Mouse (Mus musculus) splenic B cell, adult 2 months (primary cell): ENCODE data around the gene Col24a1.
A peak's percentile ranks its signal among the peaks of the same experiment; 100 is the strongest.

Experiments
- DNase-seq: peaks from one replicate; pipeline ENCODE4 v3.0.0-alpha.2; 2011; ENCODE audit warnings: low read depth, low spot score
- H3K27me3 ChIP-seq: 2 replicates; pipeline ENCODE4 v1.6.1; 2012; ENCODE audit warnings: mild to moderate bottlenecking, low read length, moderate library complexity, mixed read lengths; ENCODE audit not compliant: control insufficient read depth, poor library complexity, insufficient read depth, severe bottlenecking
- H3K36me3 ChIP-seq: 2 replicates; pipeline ENCODE4 v1.6.1; 2012; ENCODE audit warnings: mild to moderate bottlenecking, low read length, moderate library complexity, mixed read lengths; ENCODE audit not compliant: control insufficient read depth, poor library complexity, insufficient read depth, severe bottlenecking

The Col24a1 gene

GRCm38 (mm10) chr3:145525266-145525665 is 233.0 kb downstream of the Col24a1 start:
- DNase-seq: no peak
- Histone ChIP-seq H3K36me3 (no peaks in the 10 kb centered on the region), H3K27me3 (no peaks in the 10 kb centered on the region)

GRCm38 (mm10) chr3:145537870-145538269 is 245.6 kb downstream of the Col24a1 start:
- no peaks in the 10 kb centered on the region for H3K36me3 ChIP-seq
- no peaks in the 10 kb centered on the region for H3K27me3 ChIP-seq
- DNase-seq: no peak

- no peaks in the 10 kb centered on the region for H3K27me3 ChIP-seq
- DNase-seq: no peak
- no peaks in the 10 kb centered on the region for H3K36me3 ChIP-seq
These were observed 256.5 kb downstream of the Col24a1 start for GRCm38 (mm10) chr3:145548441-145549415.

GRCm38 (mm10) chr3:145550216-145550615 is 257.9 kb downstream of the Col24a1 start:
- no peaks in the 10 kb centered on the region for H3K27me3 ChIP-seq
- no peak for DNase-seq
- H3K36me3 ChIP-seq: no peaks in the 10 kb centered on the region

GRCm38 (mm10) chr3:145554388-145554787 is 262.1 kb downstream of the Col24a1 start:
- no peak for DNase-seq
- H3K36me3 ChIP-seq: no peaks in the 10 kb centered on the region
- no peaks in the 10 kb centered on the region; the same call in none of the 2 replicates for H3K27me3 ChIP-seq

GRCm38 (mm10) chr3:145556206-145556605 is 263.9 kb downstream of the Col24a1 start:
- Histone ChIP-seq H3K27me3 (no peaks in the 10 kb centered on the region; the same call in none of the 2 replicates), H3K36me3 (no peaks in the 10 kb centered on the region)
- no peak for DNase-seq

GRCm38 (mm10) chr3:145559675-145560074 is 267.4 kb downstream of the Col24a1 start:
- Histone ChIP-seq H3K36me3 (no peaks in the 10 kb centered on the region), H3K27me3 (no peaks in the 10 kb centered on the region; the same call in none of the 2 replicates)
- no peak for DNase-seq

- DNase-seq: no peak
- no peaks in the 10 kb centered on the region for H3K36me3 ChIP-seq
- H3K27me3 ChIP-seq: no peaks in the 10 kb centered on the region; the same call in none of the 2 replicates
These were observed 267.8 kb downstream of the Col24a1 start for GRCm38 (mm10) chr3:145560117-145560516.

GRCm38 (mm10) chr3:145574468-145574867 is 282.2 kb downstream of the Col24a1 start:
- no peak for DNase-seq
- peaks cover 3% of the 10 kb centered on the region; the same call in 1 of the 2 replicates for H3K36me3 ChIP-seq
- H3K27me3 ChIP-seq: no peaks in the 10 kb centered on the region

- peaks cover 4% of the 10 kb centered on the region for H3K36me3 ChIP-seq
- DNase-seq: no peak
- no peaks in the 10 kb centered on the region for H3K27me3 ChIP-seq
These were observed 283.1 kb downstream of the Col24a1 start for GRCm38 (mm10) chr3:145575340-145575739.

GRCm38 (mm10) chr3:145575743-145576481 is 283.6 kb downstream of the Col24a1 start, which contains the start of gene Znhit6:
Gene Znhit6 (plus strand): TSS chr3:145576205.
- DNase-seq: peak; percentile 92
- no peaks in the 10 kb centered on the region for H3K27me3 ChIP-seq
- H3K36me3 ChIP-seq: peaks cover 5% of the 10 kb centered on the region

- no peak for DNase-seq
- H3K36me3 ChIP-seq: peaks cover 5% of the 10 kb centered on the region
- no peaks in the 10 kb centered on the region for H3K27me3 ChIP-seq
These were observed 284.2 kb downstream of the Col24a1 start for GRCm38 (mm10) chr3:145576482-145576822.

GRCm38 (mm10) chr3:145576876-145577275 is 284.6 kb downstream of the Col24a1 start:
- H3K36me3 ChIP-seq: peaks cover 5% of the 10 kb centered on the region
- H3K27me3 ChIP-seq: no peaks in the 10 kb centered on the region
- DNase-seq: peak; percentile 19

- H3K27me3 ChIP-seq: no peaks in the 10 kb centered on the region
- peaks cover 9% of the 10 kb centered on the region for H3K36me3 ChIP-seq
- no peak for DNase-seq
These were observed 290.8 kb downstream of the Col24a1 start for GRCm38 (mm10) chr3:145583043-145583442.
